Mouse (Mus musculus) embryonic facial prominence, embryonic 11.5 days (tissue): ENCODE results near the gene Rbfox1. TPM values are rescaled to one million over a fixed set of nuclear protein-coding genes. Genes with fewer than 3 reads are reported as not detected.

Experiments
- ATAC-seq: fragments of 200-750 bp; cut with Nextera tagmentation; replicated peaks from 2 replicates; pipeline ENCODE4 v1.8.0; 2017; ENCODE audit warnings: low read depth; ENCODE audit not compliant: insufficient number of reproducible peaks, low FRiP score, low TSS enrichment
- DNase-seq: peaks from one replicate; pipeline ENCODE4 v3.0.0-alpha.2; 2015; ENCODE audit warnings: low spot score
- H3K27ac ChIP-seq: fragments of 300-500 bp; sonication (generic); replicated peaks from 2 replicates; pipeline ENCODE4 v1.5.1; 2014; ENCODE audit warnings: mild to moderate bottlenecking, low read depth, low read length, control low read depth
- H3K27me3 ChIP-seq: fragments of 300-500 bp; sonication (generic); 2 replicates; pipeline ENCODE4 v1.6.1; 2014; ENCODE audit warnings: mild to moderate bottlenecking, low read length, moderate library complexity, mixed read lengths; ENCODE audit not compliant: control insufficient read depth, insufficient read depth
- H3K36me3 ChIP-seq: fragments of 300-500 bp; sonication (generic); replicated peaks from 2 replicates; pipeline ENCODE4 v1.6.1; 2014; ENCODE audit warnings: low read depth, mild to moderate bottlenecking, low read length, moderate library complexity, mixed read lengths; ENCODE audit not compliant: control insufficient read depth, insufficient read depth
- H3K4me1 ChIP-seq: fragments of 300-500 bp; sonication (generic); 2 replicates; pipeline ENCODE4 v1.6.1; 2014; ENCODE audit warnings: low read length, mixed read lengths; ENCODE audit not compliant: control insufficient read depth, insufficient read depth
- H3K4me2 ChIP-seq: fragments of 300-500 bp; sonication (generic); 2 replicates; pipeline ENCODE4 v1.6.1; 2014; ENCODE audit warnings: low read depth, mild to moderate bottlenecking, control low read depth, low read length, moderate library complexity
- H3K4me3 ChIP-seq: fragments of 300-500 bp; sonication (generic); 2 replicates; pipeline ENCODE4 v1.5.1; 2014; ENCODE audit warnings: low read depth, low read length, control low read depth
- H3K9ac ChIP-seq: fragments of 300-500 bp; sonication (generic); replicated peaks from 2 replicates; pipeline ENCODE4 v1.6.1; 2014; ENCODE audit warnings: mild to moderate bottlenecking, control low read depth, low read length
- H3K9me3 ChIP-seq: fragments of 300-500 bp; sonication (generic); replicated peaks from 2 replicates; pipeline ENCODE4 v1.6.1; 2016; ENCODE audit warnings: mild to moderate bottlenecking, low read length, inconsistent platforms, mixed read lengths; ENCODE audit not compliant: control insufficient read depth
- WGBS: fragments of 180-500 bp; shearing (Covaris S2); extraction: QIAGEN DNeasy Blood & Tissue Kit; methylation state at CpG from one replicate; pipeline ENCODE4 v1.1.7; 2014; 5-methylcytosine and 5-hydroxymethylcytosine counted together
- polyA plus RNA-seq: library from polyadenylated mRNA; unstranded; fragments of >200 nt; fragmentation: Nextera tagmentation; extraction: Ambion mirVana; gene quantifications from 2 replicates; pipeline ENCODE4 v1.2.1, GENCODE M21; 2014

Rbfox1 gene
- polyA plus RNA-seq, 1 experiment from 2014 or later: 4.2 TPM

GRCm38 (mm10) chr16:7083937-7084336 lies 1198.8 kb downstream of the Rbfox1 start:
- no peaks in the 10 kb centered on the region for H3K36me3 ChIP-seq
- H3K9ac ChIP-seq: no peak overlapping the region
- no peak overlapping the region for H3K4me3 ChIP-seq
- no peaks in the 10 kb centered on the region for H3K4me1 ChIP-seq
- H3K27ac ChIP-seq: no peak overlapping the region
- H3K27me3 ChIP-seq: no peaks in the 10 kb centered on the region
- ATAC-seq: no peak
- no peaks in the 10 kb centered on the region for H3K9me3 ChIP-seq
- H3K4me2 ChIP-seq: no peak overlapping the region
- DNase-seq: no peak
- WGBS: 88% methylated on average over 2 of the region's 2 CpGs

DNA sequence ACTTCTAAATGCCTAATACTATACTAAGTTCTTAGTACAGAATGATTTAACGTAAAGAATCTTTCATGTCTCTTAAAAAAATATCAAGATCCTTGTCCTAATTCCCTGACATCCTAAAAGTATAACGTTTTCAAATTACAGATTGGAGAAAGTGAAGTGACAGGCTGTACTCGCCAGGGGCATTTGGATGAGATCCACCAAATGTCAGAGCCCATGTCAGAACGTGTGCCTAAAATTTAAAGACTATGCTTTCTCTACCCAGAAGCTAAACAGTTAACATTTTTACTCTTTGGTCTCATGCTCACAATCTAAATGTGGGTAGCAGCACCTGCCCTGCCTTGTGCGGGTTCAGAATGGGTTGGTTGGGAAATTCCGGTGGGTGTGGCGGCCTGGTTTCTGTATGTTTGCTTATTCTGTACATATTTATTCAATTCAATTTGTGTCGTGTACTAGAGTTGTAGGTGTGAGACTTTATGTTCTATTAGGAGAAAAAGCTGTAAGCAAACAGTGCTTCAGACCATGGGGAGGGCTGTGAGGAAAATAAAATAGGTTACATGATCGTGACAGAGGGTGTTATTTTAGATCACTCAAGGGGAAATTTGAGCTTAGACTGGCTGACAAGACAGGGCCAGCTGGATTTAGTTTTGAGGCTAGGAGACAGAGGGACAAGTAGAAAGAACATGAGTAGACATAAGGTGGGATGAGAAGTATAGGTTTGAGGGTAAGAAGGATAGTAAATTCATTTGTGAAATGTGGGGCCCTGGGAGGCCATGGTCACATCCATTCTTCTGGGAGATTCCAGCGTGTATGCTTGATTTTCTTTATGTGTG lies 1203.7 kb downstream of the Rbfox1 start:
- H3K9me3 ChIP-seq: no peaks in the 10 kb centered on the region
- DNase-seq (no peak), ATAC-seq (no peak)
- no peak overlapping the region for H3K27ac ChIP-seq
- H3K9ac ChIP-seq: no peak overlapping the region
- no peaks in the 10 kb centered on the region for H3K27me3 ChIP-seq
- no peaks in the 10 kb centered on the region for H3K4me1 ChIP-seq
- H3K4me2 ChIP-seq: no peak overlapping the region
- no peak overlapping the region for H3K4me3 ChIP-seq
- no peaks in the 10 kb centered on the region for H3K36me3 ChIP-seq
- 73% methylated on average over 10 of the region's 10 CpGs for WGBS

GRCm38 (mm10) chr16:7089475-7089874 lies 1204.3 kb downstream of the Rbfox1 start:
- Histone ChIP-seq H3K4me3 (no peak overlapping the region), H3K4me2 (no peak overlapping the region), H3K27ac (no peak overlapping the region), H3K36me3 (no peaks in the 10 kb centered on the region), H3K27me3 (no peaks in the 10 kb centered on the region), H3K9ac (no peak overlapping the region), H3K9me3 (no peaks in the 10 kb centered on the region), H3K4me1 (no peaks in the 10 kb centered on the region)
- DNase-seq (no peak), ATAC-seq (no peak)
- WGBS: 57% methylated on average over 1 of the region's 1 CpGs

- no peaks in the 10 kb centered on the region for H3K36me3 ChIP-seq
- H3K4me2 ChIP-seq: no peak overlapping the region
- no peak overlapping the region for H3K9ac ChIP-seq
- ATAC-seq: no peak
- WGBS: 90% methylated on average over 6 of the region's 6 CpGs
- no peak for DNase-seq
- no peaks in the 10 kb centered on the region for H3K9me3 ChIP-seq
- H3K27me3 ChIP-seq: no peaks in the 10 kb centered on the region
- no peaks in the 10 kb centered on the region for H3K4me1 ChIP-seq
- no peak overlapping the region for H3K4me3 ChIP-seq
- H3K27ac ChIP-seq: no peak overlapping the region
Observed at GRCm38 (mm10) chr16:7090205-7090604, 1205.0 kb downstream of the Rbfox1 start.

- H3K36me3 ChIP-seq: no peaks in the 10 kb centered on the region
- DNase-seq (no peak), ATAC-seq (no peak)
- H3K27me3 ChIP-seq: no peaks in the 10 kb centered on the region
- no peak overlapping the region for H3K27ac ChIP-seq
- no peak overlapping the region for H3K9ac ChIP-seq
- WGBS: 80% methylated on average over 4 of the region's 4 CpGs
- H3K4me2 ChIP-seq: no peak overlapping the region
- no peaks in the 10 kb centered on the region for H3K4me1 ChIP-seq
- no peak overlapping the region for H3K4me3 ChIP-seq
- H3K9me3 ChIP-seq: no peaks in the 10 kb centered on the region
Observed at GRCm38 (mm10) chr16:7092811-7093210, 1207.7 kb downstream of the Rbfox1 start.

GRCm38 (mm10) chr16:7093686-7094085 lies 1208.5 kb downstream of the Rbfox1 start:
- ATAC-seq: no peak
- no peak overlapping the region for H3K4me2 ChIP-seq
- H3K9me3 ChIP-seq: no peaks in the 10 kb centered on the region
- no peak overlapping the region for H3K4me3 ChIP-seq
- no peak for DNase-seq
- no peak overlapping the region for H3K27ac ChIP-seq
- no peaks in the 10 kb centered on the region for H3K36me3 ChIP-seq
- H3K9ac ChIP-seq: no peak overlapping the region
- no peaks in the 10 kb centered on the region for H3K4me1 ChIP-seq
- H3K27me3 ChIP-seq: no peaks in the 10 kb centered on the region
- 85% methylated on average over 3 of the region's 3 CpGs for WGBS

- 72% methylated on average over 7 of the region's 7 CpGs for WGBS
- H3K4me1 ChIP-seq: no peaks in the 10 kb centered on the region
- ATAC-seq (no peak), DNase-seq (no peak)
- H3K4me3 ChIP-seq: no peak overlapping the region
- H3K27ac ChIP-seq: no peak overlapping the region
- no peak overlapping the region for H3K9ac ChIP-seq
- H3K9me3 ChIP-seq: no peaks in the 10 kb centered on the region
- no peak overlapping the region for H3K4me2 ChIP-seq
- no peaks in the 10 kb centered on the region for H3K27me3 ChIP-seq
- H3K36me3 ChIP-seq: no peaks in the 10 kb centered on the region
Observed at GRCm38 (mm10) chr16:7094181-7094749, 1209.1 kb downstream of the Rbfox1 start.

- Histone ChIP-seq H3K27me3 (no peaks in the 10 kb centered on the region), H3K9ac (no peak overlapping the region), H3K4me3 (no peak overlapping the region), H3K36me3 (no peaks in the 10 kb centered on the region), H3K4me2 (no peak overlapping the region), H3K27ac (no peak overlapping the region), H3K4me1 (no peaks in the 10 kb centered on the region), H3K9me3 (no peaks in the 10 kb centered on the region)
- no peak for DNase-seq
- no peak for ATAC-seq
- WGBS: 75% methylated on average over 2 of the region's 2 CpGs
Observed at GRCm38 (mm10) chr16:7097071-7097470, 1211.9 kb downstream of the Rbfox1 start.
